Mouse (Mus musculus): ENCODE data around the gene Myt1l.

DNA sequence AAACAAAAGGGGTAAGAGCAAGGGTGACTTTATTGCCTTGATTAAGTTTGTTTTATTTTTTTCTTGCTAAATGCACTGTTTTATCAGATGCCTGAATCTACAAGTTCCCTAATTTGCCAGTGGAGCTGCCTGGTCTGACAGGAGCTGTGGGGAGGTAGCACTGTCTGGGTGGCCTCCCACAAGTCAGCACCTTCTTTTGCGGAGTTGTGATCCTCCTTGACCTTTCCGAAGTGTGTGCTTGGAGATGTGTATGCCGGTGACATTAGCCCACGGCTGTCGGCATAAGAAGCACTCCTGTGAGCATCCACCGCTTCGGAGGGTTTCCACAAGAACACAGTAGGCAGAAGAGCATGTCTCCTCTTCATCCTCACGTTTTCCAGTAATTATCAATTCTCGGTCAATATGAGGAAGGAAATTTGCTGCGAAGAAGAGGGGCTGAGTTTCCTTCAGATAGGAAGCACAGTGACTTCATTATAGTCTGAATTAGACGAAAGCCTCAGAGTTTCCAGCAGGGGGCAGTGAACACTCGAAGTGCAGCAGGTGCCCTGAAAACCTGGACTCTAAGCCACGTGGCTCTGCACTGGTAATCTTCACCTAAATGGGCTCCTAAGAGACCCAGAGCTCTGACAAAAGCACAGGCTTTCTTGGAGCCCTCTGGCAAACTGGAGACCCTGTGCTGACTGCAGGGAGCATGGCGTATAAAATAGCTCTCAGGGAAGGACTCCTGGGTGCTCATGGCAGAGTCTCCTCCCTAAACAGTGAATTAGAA is 147.6 kb downstream of the Myt1l start:
- no peak for TF ChIP-seq POLR2A (IDR thresholded peaks at IDR 0.05; ENCODE audit: low read depth, low read length)
- TF ChIP-seq CTCF (conservative IDR thresholded peaks at IDR 0.05; ENCODE audit: insufficient read depth, insufficient read length, low read depth, low read length), result peak; percentile 64

Data from kidney, adult 2 months (tissue).